Mouse (Mus musculus) spleen, adult 2 months (tissue): ENCODE measurements at regions not wholly inside any gene's neighbourhood (a gene's known extent, or its start where the extent isn't known, plus 50 kb on each side); places are given as distances from the start of the nearest gene placed in this dataset.

ENCODE experiments used
- DNase-seq, 2 experiments: peaks; one replicate each; pipeline versions ENCODE4 v3.0.0 to v3.0.0-alpha.2; 2012 to 2021; ENCODE audit warnings: low spot score in 2 of 2, low read depth in 1 of 2
- H3K27ac ChIP-seq: fragments of 200-500 bp; 2 replicates; pipeline ENCODE4 v1.5.1; 2012; ENCODE audit warnings: low read length, inconsistent platforms; ENCODE audit not compliant: insufficient read depth
- H3K27me3 ChIP-seq: fragments of 200-500 bp; 2 replicates; pipeline ENCODE4 v1.6.1; 2012; ENCODE audit warnings: mild to moderate bottlenecking, moderate library complexity, low read length, inconsistent platforms; ENCODE audit not compliant: control insufficient read depth, insufficient read depth
- H3K36me3 ChIP-seq: fragments of 200-500 bp; 2 replicates; pipeline ENCODE4 v1.6.1; 2012; ENCODE audit warnings: mild to moderate bottlenecking, low read length, inconsistent platforms; ENCODE audit not compliant: control insufficient read depth, insufficient read depth
- H3K4me1 ChIP-seq: fragments of 200-500 bp; 2 replicates; pipeline ENCODE4 v1.6.1; 2011; ENCODE audit warnings: inconsistent platforms; ENCODE audit not compliant: control insufficient read depth, insufficient read depth, insufficient read length
- H3K4me3 ChIP-seq: fragments of 200-500 bp; 2 replicates; pipeline ENCODE4 v1.5.1; 2011; ENCODE audit warnings: mild to moderate bottlenecking, inconsistent platforms; ENCODE audit not compliant: insufficient read depth, insufficient read length; ENCODE audit errors: extremely low read depth
- CTCF ChIP-seq: fragments of 200-500 bp; IDR thresholded peaks from 2 replicates; pipeline ENCODE4 v1.5.1; 2011; ENCODE audit warnings: mild to moderate bottlenecking, inconsistent platforms; ENCODE audit not compliant: insufficient read depth, insufficient read length, insufficient replicate concordance; ENCODE audit errors: extremely low read depth
- POLR2A ChIP-seq: fragments of 200-500 bp; IDR thresholded peaks from 2 replicates; pipeline ENCODE4 v1.6.1; 2011; ENCODE audit warnings: low read depth, low read length, inconsistent platforms
- WGBS: fragments of 180-500 bp; shearing (Covaris S2); methylation state at CpG from one replicate; pipeline ENCODE4 v1.1.7; 2018; 5-methylcytosine and 5-hydroxymethylcytosine counted together

DNA sequence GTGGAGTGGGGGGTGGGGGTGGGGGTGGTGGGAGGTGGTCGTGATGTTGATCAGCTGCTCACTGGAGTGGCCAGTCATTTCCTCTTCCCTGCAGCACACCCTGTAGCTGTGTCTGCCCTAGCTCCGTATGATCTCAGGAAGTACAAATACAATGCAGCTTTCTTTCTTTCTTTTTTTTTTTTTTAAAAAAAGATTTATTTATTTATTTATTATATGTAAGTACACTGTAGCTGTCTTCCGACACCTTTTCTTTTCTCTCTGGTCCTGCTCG is 87.2 kb upstream of the Tex13c2 start:
- 67% methylated on average over 4 of the region's 4 CpGs for WGBS
- H3K4me3 ChIP-seq = no peak overlapping the region
- H3K27me3 ChIP-seq = no peaks in the 10 kb centered on the region
- H3K27ac ChIP-seq = no peak overlapping the region
- TF ChIP-seq POLR2A = no peak
- TF ChIP-seq CTCF = no peak
- H3K36me3 ChIP-seq = no peaks in the 10 kb centered on the region
- no peaks in the 10 kb centered on the region for H3K4me1 ChIP-seq
- no peak for DNase-seq

DNA sequence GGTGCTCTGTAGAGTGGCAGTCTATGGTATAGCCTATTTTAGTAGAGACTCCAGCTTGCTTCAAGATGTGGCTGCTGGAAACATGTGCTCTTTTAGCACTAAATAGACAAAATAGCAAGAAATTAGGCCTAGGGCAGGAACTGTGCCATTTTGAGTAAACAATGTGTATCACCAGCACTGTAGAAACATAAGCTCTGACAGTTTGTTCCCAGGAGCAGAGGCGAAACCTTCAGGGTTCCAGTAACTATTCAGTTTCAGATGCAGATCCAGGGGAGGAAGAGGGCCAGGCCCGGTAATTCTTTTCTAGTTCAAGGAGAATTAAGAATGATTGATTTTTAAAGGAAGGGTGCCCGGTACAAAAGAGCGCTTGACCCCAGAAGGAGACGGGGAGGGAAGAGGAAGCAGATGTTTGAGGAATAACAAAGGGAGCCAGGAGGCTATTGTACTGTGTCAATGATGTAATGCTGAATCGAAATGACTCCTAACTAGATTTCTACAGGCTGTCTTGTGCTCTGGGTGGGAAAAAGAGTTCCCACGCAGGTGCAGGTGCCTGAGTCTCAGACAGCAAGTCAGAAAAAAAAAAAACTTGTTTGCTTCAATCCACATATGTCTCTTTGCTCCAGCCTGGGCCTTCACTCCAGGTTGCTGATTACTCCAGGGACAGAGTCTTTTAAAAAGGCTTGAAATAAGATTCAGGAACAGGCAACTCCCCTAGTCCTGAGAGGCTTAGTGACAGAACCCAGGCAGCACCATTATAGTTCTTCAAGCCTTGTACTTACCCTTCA is 57.4 kb upstream of the Tex13c2 start:
- no peaks in the 10 kb centered on the region for H3K27me3 ChIP-seq
- no peak for TF ChIP-seq CTCF
- no peak for TF ChIP-seq POLR2A
- 55% methylated on average over 7 of the region's 7 CpGs for WGBS
- DNase-seq = no peak
- H3K27ac ChIP-seq = no peak overlapping the region
- no peaks in the 10 kb centered on the region for H3K36me3 ChIP-seq
- H3K4me1 ChIP-seq = no peaks in the 10 kb centered on the region
- H3K4me3 ChIP-seq = no peak overlapping the region
